Mouse (Mus musculus): Measurements from ENCODE around the gene Vmn2r77. TPM values are rescaled to one million over a fixed set of nuclear protein-coding genes. Genes with fewer than 3 reads are reported as not detected.

Gene Vmn2r77
- not detected in 4 replicates for total RNA-seq (2023)

DNA sequence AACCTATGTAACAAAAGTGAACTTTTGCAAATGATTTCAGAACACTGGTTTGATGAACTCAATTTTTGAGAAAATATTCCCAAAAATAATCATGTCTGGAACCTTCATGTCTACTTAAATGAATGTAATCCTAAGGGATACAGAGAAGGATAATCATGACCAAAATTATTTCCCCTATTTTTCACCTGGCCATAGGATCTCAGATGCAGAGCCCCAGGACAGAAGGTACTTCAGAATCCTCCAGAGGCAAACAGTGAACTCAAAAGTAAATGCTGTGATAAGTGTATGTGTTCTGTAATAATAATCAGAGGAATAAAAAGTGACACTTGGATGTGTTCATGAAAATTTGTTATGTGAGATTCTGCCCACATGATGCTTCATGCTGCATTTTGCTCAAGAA, at the start of gene Vmn2r77:
Vmn2r77 (plus strand) TSS at position 301 of the 400 bp plus-strand sequence.

DNA sequence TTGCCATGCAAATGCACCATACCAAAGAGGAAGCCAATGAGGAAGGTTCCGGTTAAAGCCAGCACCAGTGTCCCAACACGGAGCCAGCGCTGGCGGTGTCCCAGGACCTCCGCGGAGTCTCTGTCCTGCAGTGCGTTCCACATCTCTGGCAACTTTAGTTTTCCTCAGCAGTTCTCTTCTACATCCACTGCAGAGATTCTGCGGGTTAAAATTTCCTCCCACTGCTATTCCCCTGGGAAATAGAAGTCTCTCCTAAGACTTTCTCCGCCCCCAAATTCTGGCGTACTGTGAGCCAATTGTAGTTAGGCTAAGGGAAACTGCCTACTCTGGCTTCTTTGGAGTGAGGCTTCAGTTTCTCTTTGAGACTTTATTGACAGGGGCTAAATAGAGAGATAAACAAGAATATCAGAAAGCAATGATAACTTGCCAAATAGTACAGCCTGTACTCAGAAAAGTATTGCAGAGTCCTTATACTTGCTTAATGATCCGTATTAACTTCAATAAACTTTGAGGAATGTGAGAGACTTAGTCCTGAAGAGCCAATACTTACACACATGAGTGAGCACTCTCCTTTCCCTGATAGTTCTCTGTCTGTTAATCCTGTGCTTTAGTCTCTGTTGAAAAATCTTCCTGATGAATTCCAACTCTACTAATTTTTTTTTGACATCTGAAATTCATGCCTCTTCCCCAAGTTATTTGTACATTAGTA, 19.1 kb upstream of the Vmn2r77 start, which contains the start of gene Folh1:
Folh1 (minus strand) TSS at position 327 of the 709 bp plus-strand sequence.

Other genes with a start within 250 kb of the Vmn2r77 start
- not detected in 4 replicates for gene Olfr295, start 211.2 kb upstream of the Vmn2r77 start, total RNA-seq (2023)
- not detected in 4 replicates for gene Olfr294, start 178.4 kb upstream of the Vmn2r77 start, total RNA-seq (2023)
- gene Olfr293, start 146.0 kb upstream of the Vmn2r77 start, total RNA-seq (2023), result not detected in 4 replicates
- gene Olfr292, start 106.7 kb upstream of the Vmn2r77 start, total RNA-seq (2023), result not detected in 4 replicates
- gene Folh1, start 19.1 kb upstream of the Vmn2r77 start, total RNA-seq (2023), result not detected in 4 replicates
- not detected in 4 replicates for gene Vmn2r78, start 120.1 kb downstream of the Vmn2r77 start, total RNA-seq (2023)
- 0.06 TPM in 1 of 4 replicates, not detected in the others for gene Vmn2r79, start 201.1 kb downstream of the Vmn2r77 start, total RNA-seq (2023)